Mouse (Mus musculus): ENCODE data around the gene Ogfod2.

Gene Ogfod2

GRCm38 (mm10) chr5:124158305-124158704, 46.2 kb downstream of the Ogfod2 start:
- DNase-seq = no peak

- no peak for DNase-seq
These were observed 47.4 kb downstream of the Ogfod2 start for GRCm38 (mm10) chr5:124159453-124159852.

GRCm38 (mm10) chr5:124161831-124162230, 49.7 kb downstream of the Ogfod2 start:
- DNase-seq = no peak

DNA sequence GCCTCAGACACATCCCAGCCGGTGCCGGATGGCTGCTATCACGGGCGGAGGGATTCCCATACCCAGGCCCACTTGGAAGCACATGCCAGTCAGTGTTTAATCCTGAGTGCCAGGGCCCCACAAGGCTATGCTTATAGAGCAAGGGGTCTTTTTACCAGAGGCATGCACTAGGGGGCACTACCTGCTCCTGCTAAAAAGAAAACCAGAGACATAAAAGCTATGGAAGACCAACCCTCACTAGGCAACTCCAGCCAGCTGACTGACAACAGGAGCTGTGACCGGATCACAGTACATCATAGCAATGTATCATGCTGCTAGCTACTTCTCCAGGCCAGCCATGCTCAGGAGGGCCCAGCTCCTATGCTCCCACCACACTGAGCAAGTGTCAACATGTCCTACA, 50.5 kb downstream of the Ogfod2 start:
- DNase-seq = peak; percentile 66

GRCm38 (mm10) chr5:124163445-124163844, 51.3 kb downstream of the Ogfod2 start:
- no peak for DNase-seq

All from liver (tissue).